Mouse (Mus musculus) stomach, postnatal 0 days (tissue): Measurements from ENCODE around the gene Vsig8. TPM values are rescaled to one million over a fixed set of nuclear protein-coding genes. Genes with fewer than 3 reads are reported as not detected.

Experiments used
- ATAC-seq: fragments of 200-750 bp; cut with Nextera tagmentation; 2 replicates; pipeline ENCODE4 v1.8.0; 2017; ENCODE audit not compliant: low FRiP score, low TSS enrichment
- DNase-seq: peaks from one replicate; pipeline ENCODE4 v3.0.0-alpha.2; 2016; ENCODE audit warnings: low spot score
- H3K27ac ChIP-seq: fragments of 300-500 bp; sonication (generic); replicated peaks from 2 replicates; pipeline ENCODE4 v1.5.1; 2014; ENCODE audit warnings: mild to moderate bottlenecking, control low read depth
- H3K27me3 ChIP-seq: fragments of 300-500 bp; sonication (generic); 2 replicates; pipeline ENCODE4 v1.6.1; 2014; ENCODE audit warnings: low read length; ENCODE audit not compliant: control insufficient read depth, insufficient read depth
- H3K36me3 ChIP-seq: fragments of 300-500 bp; sonication (generic); 2 replicates; pipeline ENCODE4 v1.6.1; 2014; ENCODE audit warnings: low read length, mixed read lengths; ENCODE audit not compliant: control insufficient read depth, insufficient read depth
- H3K4me1 ChIP-seq: fragments of 300-500 bp; sonication (generic); replicated peaks from 2 replicates; pipeline ENCODE4 v1.6.1; 2014; ENCODE audit warnings: antibody characterized with exemption; ENCODE audit not compliant: control insufficient read depth, insufficient read depth
- H3K4me2 ChIP-seq: fragments of 300-500 bp; sonication (generic); replicated peaks from 2 replicates; pipeline ENCODE4 v1.6.1; 2014; ENCODE audit warnings: low read depth, mild to moderate bottlenecking, control low read depth, moderate library complexity
- H3K4me3 ChIP-seq: fragments of 300-500 bp; sonication (generic); 2 replicates; pipeline ENCODE4 v1.5.1; 2014; ENCODE audit warnings: low read depth, low read length, control low read depth
- H3K9ac ChIP-seq: fragments of 300-500 bp; sonication (generic); 2 replicates; pipeline ENCODE4 v1.6.1; 2014; ENCODE audit warnings: mild to moderate bottlenecking, low read length, control low read depth, mixed read lengths
- H3K9me3 ChIP-seq: fragments of 300-500 bp; sonication (generic); 2 replicates; pipeline ENCODE4 v1.6.1; 2016; ENCODE audit warnings: low read length; ENCODE audit not compliant: control insufficient read depth
- CTCF ChIP-seq: IDR thresholded peaks from 2 replicates; pipeline ENCODE4 v1.5.1; 2016; ENCODE audit warnings: antibody characterized with exemption, low read depth, mild to moderate bottlenecking, moderate library complexity
- EP300 ChIP-seq: optimal IDR thresholded peaks from 2 replicates; pipeline ENCODE3; 2016; ENCODE audit warnings: antibody characterized with exemption
- WGBS: fragments of 180-500 bp; shearing (Covaris S2); extraction: QIAGEN DNeasy Blood & Tissue Kit; methylation state at CpG from one replicate; pipeline ENCODE4 v1.1.7; 2014; 5-methylcytosine and 5-hydroxymethylcytosine counted together
- polyA plus RNA-seq: library from polyadenylated mRNA; unstranded; fragments of >200 nt; fragmentation: Nextera tagmentation; extraction: Ambion mirVana; gene quantifications from 2 replicates; pipeline ENCODE4 v1.2.1, GENCODE M21; 2015

Gene Vsig8
- polyA plus RNA-seq, 1 experiment from 2014 or later: 19.2 TPM

DNA sequence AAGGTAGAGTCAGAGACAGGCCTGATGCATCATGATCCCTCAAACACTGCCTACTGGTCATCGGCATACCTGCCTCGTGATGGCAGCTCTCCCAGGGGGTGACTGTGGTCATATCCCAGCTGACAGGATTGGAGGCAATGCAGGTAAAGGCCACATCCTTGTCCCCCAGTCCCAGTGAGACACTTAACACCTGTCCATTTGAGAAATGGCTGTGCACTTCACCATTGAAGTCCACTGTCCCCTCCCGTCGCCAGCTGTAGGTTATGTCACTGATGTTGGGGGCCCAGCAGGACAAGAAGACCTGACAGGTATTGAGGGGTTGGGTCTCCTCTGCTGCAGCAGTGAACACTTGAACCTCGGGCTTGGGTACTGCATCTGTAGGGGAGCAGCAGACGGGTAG lies 28.5 kb downstream of the Vsig8 start:
- TF ChIP-seq EP300 (no peak), CTCF (no peak)
- no peaks in the 10 kb centered on the region for H3K27me3 ChIP-seq
- no peak for ATAC-seq
- H3K4me3 ChIP-seq: no peak overlapping the region
- H3K9ac ChIP-seq: no peak overlapping the region
- H3K36me3 ChIP-seq: no peaks in the 10 kb centered on the region
- 84% methylated on average over 6 of the region's 6 CpGs for WGBS
- DNase-seq: no peak
- no peak overlapping the region for H3K4me2 ChIP-seq
- H3K4me1 ChIP-seq: no peaks in the 10 kb centered on the region
- H3K9me3 ChIP-seq: no peaks in the 10 kb centered on the region
- no peak overlapping the region for H3K27ac ChIP-seq

DNA sequence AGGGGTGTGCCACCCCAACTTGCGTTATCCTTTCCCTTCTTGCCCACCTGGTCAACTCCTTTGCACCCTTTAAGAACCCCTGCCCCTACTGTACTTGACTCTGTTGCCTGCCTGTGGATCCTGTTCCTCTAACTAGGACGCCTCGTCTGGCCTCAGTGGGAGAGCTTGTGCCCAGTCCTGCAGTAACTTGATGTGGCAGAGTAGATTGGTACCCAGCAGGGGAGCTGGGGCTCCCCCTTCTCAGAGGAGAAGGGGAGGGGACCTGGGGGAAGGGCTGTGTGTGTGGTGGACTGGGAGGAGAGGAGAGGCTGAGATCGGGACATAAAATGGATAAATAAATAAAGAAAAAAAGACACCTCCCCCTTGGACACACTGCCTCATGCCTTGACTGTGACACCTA lies 29.3 kb downstream of the Vsig8 start:
- no peak overlapping the region for H3K4me2 ChIP-seq
- H3K4me1 ChIP-seq: no peaks in the 10 kb centered on the region
- no peak overlapping the region for H3K27ac ChIP-seq
- no peaks in the 10 kb centered on the region for H3K27me3 ChIP-seq
- DNase-seq: no peak
- no peak overlapping the region for H3K4me3 ChIP-seq
- no peak for ATAC-seq
- no peak overlapping the region for H3K9ac ChIP-seq
- no peaks in the 10 kb centered on the region for H3K9me3 ChIP-seq
- 49% methylated on average over 4 of the region's 4 CpGs for WGBS
- no peak for TF ChIP-seq CTCF
- no peak for TF ChIP-seq EP300
- no peaks in the 10 kb centered on the region for H3K36me3 ChIP-seq

DNA sequence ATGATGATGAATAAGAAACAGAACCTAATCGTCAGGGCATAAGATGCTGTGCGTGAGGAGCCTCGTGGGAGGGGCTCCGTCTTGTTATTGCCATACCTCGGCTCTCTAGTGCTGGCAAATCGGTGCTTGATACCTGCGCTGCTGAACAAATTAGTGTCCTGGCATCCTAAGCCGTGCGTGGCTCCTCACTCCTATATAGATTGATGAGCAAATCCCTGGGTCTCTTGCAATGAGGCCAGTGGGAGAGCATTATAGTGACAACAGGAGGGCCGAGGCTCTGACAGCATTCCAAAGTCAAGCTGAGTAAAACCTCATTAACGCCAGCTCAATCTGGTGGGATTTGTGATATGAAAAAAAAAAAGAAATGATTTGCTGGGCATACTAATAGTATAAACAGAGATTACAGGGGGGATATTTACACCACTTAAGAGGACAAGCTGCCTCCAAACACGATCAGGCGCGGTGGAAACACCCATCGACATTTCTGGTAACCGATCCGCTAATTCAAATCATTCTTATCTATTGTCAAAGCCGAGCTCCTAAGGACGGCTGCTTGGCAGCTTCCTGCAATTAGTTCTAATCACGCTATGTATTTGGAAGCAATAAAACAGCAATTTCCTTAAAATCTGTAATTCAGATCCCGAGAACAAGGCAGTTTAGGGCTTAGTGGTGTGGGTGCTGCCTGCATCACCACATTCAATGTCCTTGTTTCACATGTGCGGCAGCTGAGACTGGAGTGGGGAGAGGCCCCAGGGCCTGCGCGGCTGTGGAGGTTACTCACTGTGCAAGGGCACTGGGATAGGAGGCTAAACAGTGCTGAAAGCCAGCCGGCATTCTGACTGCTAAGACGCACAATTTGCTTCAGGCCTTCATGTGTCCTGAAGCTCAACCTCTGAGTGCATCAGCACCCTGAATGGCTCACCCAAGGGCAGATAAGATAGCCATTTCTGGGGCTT lies 30.2 kb downstream of the Vsig8 start:
- H3K36me3 ChIP-seq: no peaks in the 10 kb centered on the region
- no peak overlapping the region for H3K4me2 ChIP-seq
- H3K27me3 ChIP-seq: no peaks in the 10 kb centered on the region
- H3K4me3 ChIP-seq: no peak overlapping the region
- no peak overlapping the region for H3K9ac ChIP-seq
- DNase-seq (no peak), ATAC-seq (no peak)
- 38% methylated on average over 26 of the region's 26 CpGs for WGBS
- TF ChIP-seq EP300: no peak
- TF ChIP-seq CTCF: no peak
- H3K4me1 ChIP-seq: no peaks in the 10 kb centered on the region
- H3K9me3 ChIP-seq: no peaks in the 10 kb centered on the region
- no peak overlapping the region for H3K27ac ChIP-seq

DNA sequence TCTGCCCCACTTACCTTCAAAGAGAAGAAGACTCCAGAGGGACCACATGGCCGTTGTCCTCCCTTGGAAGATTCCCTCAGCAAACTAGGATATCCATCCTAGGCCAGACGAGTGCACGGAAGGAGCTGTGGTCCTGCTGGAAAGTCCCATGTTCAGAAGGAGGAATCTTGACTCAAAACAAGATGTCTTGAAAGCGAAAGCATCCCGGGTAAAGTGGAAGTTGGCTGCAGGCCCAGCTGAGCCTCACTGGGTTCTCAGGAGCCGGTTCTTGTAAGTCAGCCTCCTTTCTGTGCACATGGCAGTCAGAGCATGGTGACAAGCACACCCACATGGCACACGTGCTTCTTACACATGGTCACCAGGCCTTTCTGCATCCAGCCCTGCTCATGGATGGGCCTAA lies 34.6 kb downstream of the Vsig8 start, which contains the start of gene Slamf8:
Gene Slamf8, minus strand, starts transcription at position 184 of the 400 bp plus-strand sequence.
- Histone ChIP-seq H3K27ac (no peak within 1 kb of the TSS), H3K27me3 (no peaks in the 10 kb centered on the region), H3K4me3 (no peak within 1 kb of the TSS), H3K4me2 (no peak within 1 kb of the TSS), H3K9me3 (no peaks in the 10 kb centered on the region), H3K4me1 (no peaks in the 10 kb centered on the region), H3K9ac (no peak within 1 kb of the TSS), H3K36me3 (no peaks in the 10 kb centered on the region)
- WGBS: 53% methylated on average over 7 of the region's 7 CpGs
- DNase-seq (no peak), ATAC-seq (no peak)
- TF ChIP-seq EP300 (no peak), CTCF (no peak)

DNA sequence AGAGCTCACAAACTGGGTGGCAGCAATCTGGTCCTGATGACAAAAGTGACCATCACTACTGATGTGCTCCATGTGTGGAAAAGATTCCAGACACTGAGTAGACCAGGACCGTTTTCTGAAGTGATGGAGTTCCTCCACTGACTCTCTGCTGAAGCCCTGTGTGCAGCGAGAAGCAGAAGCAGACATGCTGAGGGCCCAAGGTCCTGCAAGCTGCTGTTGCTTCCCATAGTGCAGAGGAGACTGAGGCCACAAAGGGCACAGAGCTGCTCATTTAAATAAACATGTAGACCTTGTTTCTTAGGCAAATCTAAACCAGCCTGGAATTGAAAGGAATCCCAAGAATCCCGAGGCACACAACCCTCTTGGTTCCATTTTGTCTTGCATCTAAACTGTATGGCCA lies 37.6 kb downstream of the Vsig8 start:
- no peak overlapping the region for H3K9ac ChIP-seq
- no peak for ATAC-seq
- WGBS: 63% methylated on average over 3 of the region's 3 CpGs
- DNase-seq: no peak
- H3K27ac ChIP-seq: no peak overlapping the region
- no peaks in the 10 kb centered on the region for H3K36me3 ChIP-seq
- H3K9me3 ChIP-seq: no peaks in the 10 kb centered on the region
- H3K27me3 ChIP-seq: no peaks in the 10 kb centered on the region
- H3K4me1 ChIP-seq: no peaks in the 10 kb centered on the region
- TF ChIP-seq CTCF: no peak
- TF ChIP-seq EP300: no peak
- H3K4me3 ChIP-seq: no peak overlapping the region
- no peak overlapping the region for H3K4me2 ChIP-seq

DNA sequence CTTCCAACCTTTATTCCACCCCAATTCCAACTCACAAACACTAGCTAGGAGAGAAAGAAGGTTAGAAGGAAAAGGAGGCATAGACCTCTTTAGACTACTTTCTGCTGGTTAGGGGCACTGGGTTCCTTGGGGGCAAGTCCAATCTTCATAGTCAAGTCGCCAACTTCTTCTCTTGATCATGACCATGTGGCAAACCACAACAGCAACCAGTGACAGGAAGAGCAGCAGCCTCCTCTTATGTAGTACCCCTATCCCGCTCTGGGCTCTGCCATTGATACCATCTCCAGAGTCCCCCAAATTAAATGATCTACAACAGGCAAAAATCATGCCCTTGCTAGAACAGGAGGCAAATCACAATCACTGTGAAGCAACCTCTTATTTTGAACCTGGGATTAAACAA lies 38.2 kb downstream of the Vsig8 start:
- Histone ChIP-seq H3K27ac (no peak overlapping the region), H3K36me3 (no peaks in the 10 kb centered on the region), H3K4me2 (no peak overlapping the region), H3K4me1 (no peaks in the 10 kb centered on the region), H3K9ac (no peak overlapping the region), H3K27me3 (no peaks in the 10 kb centered on the region), H3K4me3 (no peak overlapping the region), H3K9me3 (no peaks in the 10 kb centered on the region)
- DNase-seq (no peak), ATAC-seq (no peak)
- whole genome bisulfite sequencing: 79% methylated on average over 2 of the region's 2 CpGs
- TF ChIP-seq EP300 (no peak), CTCF (no peak)
